13 mouse cellular contexts compared by ENCODE assay signal in the genomic region with DNA sequence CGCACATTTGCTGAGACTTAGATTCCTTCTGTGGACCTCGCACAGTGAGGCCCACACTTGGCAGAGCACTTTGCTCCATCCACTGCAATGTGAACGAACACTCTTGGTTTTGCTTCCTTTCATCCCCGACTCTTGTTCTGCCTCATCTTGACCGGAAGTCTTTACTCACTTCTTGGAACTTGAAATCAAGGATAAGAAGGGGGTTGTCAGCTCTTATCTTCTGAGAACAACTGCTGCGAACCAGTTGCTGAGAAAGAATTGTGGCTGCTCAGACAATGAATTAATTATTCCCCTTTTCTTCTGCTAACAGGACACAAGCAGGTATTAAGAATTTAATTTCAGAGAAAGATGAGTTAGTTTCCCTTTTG. TPM values are rescaled to one million over a fixed set of nuclear protein-coding genes. Genes with fewer than 3 reads are reported as not detected.
DNase-seq lines count a peak whose midpoint lies in the region; ATAC-seq lines count a peak whose summit lies in the region.
"Had no signal": no experiment of that assay in that cellular context is flagged by ENCODE, and none has a peak within 500 bp of the region (broad histone marks: within the 10 kb centered on the region; RNA-seq: fewer than 3 reads in every experiment).

No protein-coding gene starts in this region.

- ATAC-seq in kidney, embryonic 14.5 days (ENCODE audit: low FRiP score, low TSS enrichment): no peak
- ATAC-seq in liver, embryonic 15.5 days (ENCODE audit: insufficient read depth): no peak
- no peak for ATAC-seq in neural tube, embryonic 15.5 days (ENCODE audit: low FRiP score)
- ATAC-seq: activated CD4-positive, CD25-positive, alpha-beta regulatory T cell, adult 4 months had no signal

- no peaks in the 10 kb centered on the region for H3K9me3 ChIP-seq in kidney, embryonic 14.5 days (ENCODE audit: control insufficient read depth, low read length)
- H3K9me3 ChIP-seq in erythroblast, embryonic 14.5 days (ENCODE audit: control insufficient read depth, low read length): no peaks in the 10 kb centered on the region
- H3K9me3 ChIP-seq in liver, embryonic 15.5 days (replicated peaks): no peaks in the 10 kb centered on the region
- H3K9me3 ChIP-seq in neural tube, embryonic 15.5 days (replicated peaks): no peaks in the 10 kb centered on the region
- H3K9me3 ChIP-seq: limb, embryonic 15.5 days; neural tube, embryonic 13.5 days had no signal

- 83% methylated on average over 6 of the region's 6 CpGs for WGBS in kidney, embryonic 14.5 days
- 11% methylated on average over 6 of the region's 6 CpGs for WGBS in liver, embryonic 15.5 days (ENCODE audit: insufficient replicate concordance)
- 90% methylated on average over 6 of the region's 6 CpGs for WGBS in neural tube, embryonic 15.5 days

- peaks cover 12% of the 10 kb centered on the region; the same call in 1 of the 2 replicates for H3K4me1 ChIP-seq in kidney, embryonic 14.5 days (ENCODE audit: control insufficient read depth, insufficient read depth, low read length)
- H3K4me1 ChIP-seq in erythroblast, embryonic 14.5 days (ENCODE audit: control insufficient read depth): peaks cover 86% of the 10 kb centered on the region
- H3K4me1 ChIP-seq in liver, embryonic 15.5 days (replicated peaks): peaks cover 74% of the 10 kb centered on the region
- peaks cover 44% of the 10 kb centered on the region for H3K4me1 ChIP-seq in neural tube, embryonic 15.5 days

- no peak overlapping the region for H3K4me2 ChIP-seq in kidney, embryonic 14.5 days (replicated peaks; ENCODE audit: low read depth, low read length)
- peak overlapping the region; percentile 77 for H3K4me2 ChIP-seq in liver, embryonic 15.5 days
- no peak overlapping the region for H3K4me2 ChIP-seq in neural tube, embryonic 15.5 days
- H3K4me2 ChIP-seq: limb, embryonic 15.5 days; midbrain, embryonic 11.5 days; neural tube, embryonic 13.5 days had no signal

- H3K4me3 ChIP-seq in kidney, embryonic 14.5 days (ENCODE audit: low read length): no peak overlapping the region
- H3K4me3 ChIP-seq in erythroblast, embryonic 14.5 days (replicated peaks): peak overlapping the region; percentile 59
- H3K4me3 ChIP-seq in liver, embryonic 15.5 days (replicated peaks): peak overlapping the region; percentile 95
- H3K4me3 ChIP-seq in neural tube, embryonic 15.5 days (replicated peaks): no peak overlapping the region
- H3K4me3 ChIP-seq: limb, embryonic 15.5 days; neural tube, embryonic 13.5 days had no signal

- no peak for DNase-seq in kidney, postnatal 10 days
- peak; percentile 85 for DNase-seq in MEL-GATA-1-ER (ENCODE audit: extremely low read depth, low read depth)
- no peak for DNase-seq in MN1 (ENCODE audit: low spot score)
- DNase-seq in lung, postnatal 14 days: no peak
- DNase-seq: gastrocnemius, postnatal 14 days had no signal

- H3K36me3 ChIP-seq in kidney, embryonic 14.5 days (ENCODE audit: control insufficient read depth, insufficient read depth, low read length): peaks cover 11% of the 10 kb centered on the region
- H3K36me3 ChIP-seq in erythroblast, embryonic 14.5 days (ENCODE audit: control insufficient read depth): peaks cover 77% of the 10 kb centered on the region
- peaks cover 44% of the 10 kb centered on the region for H3K36me3 ChIP-seq in liver, embryonic 15.5 days (replicated peaks)
- no peaks in the 10 kb centered on the region for H3K36me3 ChIP-seq in neural tube, embryonic 15.5 days

- no peaks in the 10 kb centered on the region for H3K27me3 ChIP-seq in kidney, embryonic 14.5 days (ENCODE audit: control insufficient read depth, insufficient read depth, low read length)
- H3K27me3 ChIP-seq in erythroblast, embryonic 14.5 days (ENCODE audit: control insufficient read depth): no peaks in the 10 kb centered on the region
- H3K27me3 ChIP-seq in liver, embryonic 15.5 days: no peaks in the 10 kb centered on the region
- no peaks in the 10 kb centered on the region for H3K27me3 ChIP-seq in neural tube, embryonic 15.5 days (replicated peaks)
- H3K27me3 ChIP-seq: limb, embryonic 15.5 days; neural tube, embryonic 13.5 days had no signal

- H3K27ac ChIP-seq in kidney, embryonic 14.5 days (ENCODE audit: low read depth, low read length): peak overlapping the region; percentile 38; the same call in 1 of the 2 replicates
- peak overlapping the region; percentile 87 for H3K27ac ChIP-seq in liver, embryonic 15.5 days (replicated peaks)
- H3K27ac ChIP-seq in neural tube, embryonic 15.5 days (replicated peaks): no peak overlapping the region
- H3K27ac ChIP-seq: limb, embryonic 15.5 days; neural tube, embryonic 13.5 days had no signal

- peak overlapping the region; percentile 18; the same call in 1 of the 2 replicates for H3K9ac ChIP-seq in kidney, embryonic 14.5 days (ENCODE audit: low read depth, low read length)
- peak overlapping the region; percentile 9 for H3K9ac ChIP-seq in liver, embryonic 15.5 days
- H3K9ac ChIP-seq in neural tube, embryonic 15.5 days (replicated peaks): no peak overlapping the region
- H3K9ac ChIP-seq: limb, embryonic 15.5 days; neural tube, embryonic 13.5 days had no signal

RNA-seq across cellular contexts. Expression of a gene that starts 4.3 kb away (rescaled TPM):
- 58.1 and 86.3 TPM in 2 replicates for polyA plus RNA-seq in kidney, embryonic 14.5 days (2014; fragmentation: Nextera tagmentation; extraction: Ambion mirVana)
- polyA plus RNA-seq in erythroblast, embryonic 14.5 days (2012): 1.7 and 2.0 TPM in 2 replicates
- polyA plus RNA-seq in liver, embryonic 15.5 days (2015; fragmentation: Nextera tagmentation; extraction: Ambion mirVana): 53.8 and 62.1 TPM in 2 replicates
- 41.5 and 48.7 TPM in 2 replicates for polyA plus RNA-seq in neural tube, embryonic 15.5 days (2015; fragmentation: Nextera tagmentation; extraction: Ambion mirVana)

Comparison
In these comparisons a context has a peak if more than half of its experiments do, and no peak if none do; other contexts are left out.
1. H3K4me3 ChIP-seq: peak in erythroblast, embryonic 14.5 days (single experiment) and liver, embryonic 15.5 days (single experiment); none in kidney, embryonic 14.5 days (single experiment) and neural tube, embryonic 15.5 days (single experiment).
2. RNA of a gene that starts 4.3 kb away (polyA plus RNA-seq): 58.1 to 86.3 TPM in kidney, embryonic 14.5 days, 53.8 to 62.1 TPM in liver, embryonic 15.5 days and 41.5 to 48.7 TPM in neural tube, embryonic 15.5 days; 1.7 to 2.0 TPM in erythroblast, embryonic 14.5 days; every median in the first group is over 10 times any median in the second.